Mouse (Mus musculus) ZHBTc4 (cell line): ENCODE data around the gene Hist1h4i.

Source experiments
- DNase-seq: peaks from one replicate; pipeline ENCODE4 v3.0.0-alpha.2; 2011; ENCODE audit warnings: low read depth, low spot score

The Hist1h4i gene

GRCm38 (mm10) chr13:22008707-22009106 lies 32.5 kb downstream of the Hist1h4i start:
- DNase-seq = no peak

- DNase-seq = no peak
These were observed 33.3 kb downstream of the Hist1h4i start for GRCm38 (mm10) chr13:22007872-22008271.

GRCm38 (mm10) chr13:22007121-22007510 lies 34.0 kb downstream of the Hist1h4i start:
- no peak for DNase-seq

- peak; percentile 91 for DNase-seq
These were observed 34.6 kb downstream of the Hist1h4i start for GRCm38 (mm10) chr13:22006334-22007120.

GRCm38 (mm10) chr13:22005605-22006333 lies 35.4 kb downstream of the Hist1h4i start:
- DNase-seq = peak; percentile 72

- DNase-seq = no peak
These were observed 39.3 kb downstream of the Hist1h4i start for GRCm38 (mm10) chr13:22001823-22002222.

GRCm38 (mm10) chr13:22001346-22001745 lies 39.8 kb downstream of the Hist1h4i start:
- DNase-seq = no peak

- DNase-seq = no peak
These were observed 42.0 kb downstream of the Hist1h4i start for GRCm38 (mm10) chr13:21999147-21999546.

GRCm38 (mm10) chr13:21998412-21998811 lies 42.8 kb downstream of the Hist1h4i start:
- no peak for DNase-seq

- no peak for DNase-seq
These were observed 43.3 kb downstream of the Hist1h4i start for GRCm38 (mm10) chr13:21997821-21998220.

- DNase-seq = no peak
These were observed 43.9 kb downstream of the Hist1h4i start for GRCm38 (mm10) chr13:21997201-21997820.

- no peak for DNase-seq
These were observed 44.3 kb downstream of the Hist1h4i start for GRCm38 (mm10) chr13:21996840-21997185.

GRCm38 (mm10) chr13:21996101-21996839 lies 44.9 kb downstream of the Hist1h4i start:
- peak; percentile 77 for DNase-seq

GRCm38 (mm10) chr13:21995331-21995914 lies 45.7 kb downstream of the Hist1h4i start:
- peak; percentile 84 for DNase-seq

- no peak for DNase-seq
These were observed 46.3 kb downstream of the Hist1h4i start for GRCm38 (mm10) chr13:21994896-21995295.

- peak; percentile 83 for DNase-seq
These were observed 47.0 kb downstream of the Hist1h4i start for GRCm38 (mm10) chr13:21993957-21994738.

- no peak for DNase-seq
These were observed 48.6 kb downstream of the Hist1h4i start for GRCm38 (mm10) chr13:21992550-21992949.
